Mouse (Mus musculus): ENCODE results near the gene Rbp2. TPM values are rescaled to one million over a fixed set of nuclear protein-coding genes. Genes with fewer than 3 reads are reported as not detected.

Rbp2 gene
- polyA plus RNA-seq (2012; rRNA removed) = 0.77 and 0.98 TPM in 2 replicates

DNA sequence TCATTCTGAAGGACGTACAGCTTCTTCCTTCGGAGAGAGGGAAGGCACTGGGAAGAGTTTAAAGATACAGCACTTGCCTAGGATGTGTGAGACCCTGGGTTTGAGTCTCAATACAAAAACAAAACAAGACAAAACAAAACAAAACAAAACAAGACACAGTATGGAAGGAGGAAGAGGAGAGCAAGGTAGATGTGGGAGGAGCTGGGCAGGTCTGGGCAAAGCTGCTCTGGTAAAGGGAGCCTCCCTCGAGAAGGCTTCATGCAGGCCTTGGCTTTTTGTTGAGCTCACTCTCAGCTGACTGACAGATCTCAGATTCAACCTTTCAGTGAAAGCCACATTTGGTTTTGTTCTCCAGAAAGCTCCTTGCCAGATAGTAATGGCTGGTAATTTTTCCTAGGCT, at the start of gene Rbp2:
Gene Rbp2, plus strand, starts transcription at position 301 of the 400 bp plus-strand sequence.

Other genes with a start within 250 kb of the Rbp2 start
- 3.0 and 3.2 TPM in 2 replicates for gene Nmnat3, start 198.7 kb upstream of the Rbp2 start, polyA plus RNA-seq (2012; rRNA removed)
- 59.7 and 86.4 TPM in 2 replicates for gene Rbp1, start 63.2 kb upstream of the Rbp2 start, polyA plus RNA-seq (2012; rRNA removed)
- gene Copb2, start 77.6 kb downstream of the Rbp2 start, polyA plus RNA-seq (2012; rRNA removed) = 131 and 152 TPM in 2 replicates
- gene Mrps22, start 115.5 kb downstream of the Rbp2 start, polyA plus RNA-seq (2012; rRNA removed) = 46.8 and 58.5 TPM in 2 replicates